Mouse (Mus musculus) intestine, embryonic 15.5 days (tissue): Measurements from ENCODE around the gene Nsmce4a. TPM values are rescaled to one million over a fixed set of nuclear protein-coding genes. Genes with fewer than 3 reads are reported as not detected.

Source experiments
- ATAC-seq: fragments of 200-750 bp; cut with Nextera tagmentation; 2 replicates; pipeline ENCODE4 v1.8.0; 2017; ENCODE audit warnings: moderate TSS enrichment, moderate library complexity
- H3K27ac ChIP-seq: fragments of 300-500 bp; sonication (generic); 2 replicates; pipeline ENCODE4 v1.5.1; 2015; ENCODE audit warnings: mild to moderate bottlenecking, inconsistent platforms
- H3K27me3 ChIP-seq: fragments of 300-500 bp; sonication (generic); replicated peaks from 2 replicates; pipeline ENCODE4 v1.6.1; 2015; ENCODE audit warnings: inconsistent platforms
- H3K36me3 ChIP-seq: fragments of 300-500 bp; sonication (generic); 2 replicates; pipeline ENCODE4 v1.6.1; 2015; ENCODE audit warnings: inconsistent platforms
- H3K4me1 ChIP-seq: fragments of 300-500 bp; sonication (generic); replicated peaks from 2 replicates; pipeline ENCODE4 v1.6.1; 2015; ENCODE audit warnings: inconsistent platforms
- H3K4me2 ChIP-seq: fragments of 300-500 bp; sonication (generic); replicated peaks from 2 replicates; pipeline ENCODE4 v1.6.1; 2015; ENCODE audit warnings: mild to moderate bottlenecking, inconsistent platforms
- H3K4me3 ChIP-seq: fragments of 300-500 bp; sonication (generic); replicated peaks from 2 replicates; pipeline ENCODE4 v1.5.1; 2015; ENCODE audit warnings: inconsistent platforms
- H3K9ac ChIP-seq: fragments of 300-500 bp; sonication (generic); 2 replicates; pipeline ENCODE4 v1.6.1; 2015; ENCODE audit warnings: inconsistent platforms
- H3K9me3 ChIP-seq: fragments of 300-500 bp; sonication (generic); 2 replicates; pipeline ENCODE4 v1.6.1; 2016; ENCODE audit warnings: inconsistent platforms
- WGBS: fragments of 180-500 bp; shearing (Covaris S2); methylation state at CpG from one replicate; pipeline ENCODE4 v1.1.7; 2015; 5-methylcytosine and 5-hydroxymethylcytosine counted together
- polyA plus RNA-seq: library from polyadenylated mRNA; unstranded; fragments of >200 nt; fragmentation: Nextera tagmentation; extraction: Ambion mirVana; gene quantifications from 2 replicates; pipeline ENCODE4 v1.2.1, GENCODE M21; 2015

Gene Nsmce4a
- polyA plus RNA-seq, 1 experiment from 2014 or later, result 146 TPM

GRCm38 (mm10) chr7:130574211-130574991 lies 1.5 kb upstream of the Nsmce4a start:
- Histone ChIP-seq H3K27me3 (no peaks in the 10 kb centered on the region), H3K4me2 (peak overlapping the region; percentile 39), H3K9ac (peak overlapping the region; percentile 12; the same call in 1 of the 2 replicates), H3K4me3 (peak overlapping the region; percentile 15; the same call in 1 of the 2 replicates), H3K9me3 (no peaks in the 10 kb centered on the region), H3K36me3 (no peaks in the 10 kb centered on the region), H3K27ac (peak overlapping the region; percentile 78), H3K4me1 (peaks cover 20% of the 10 kb centered on the region)
- 32% methylated on average over 13 of the region's 13 CpGs for WGBS
- ATAC-seq, result peak; percentile 83

GRCm38 (mm10) chr7:130573746-130574145 lies 828 bp upstream of the Nsmce4a start:
- ATAC-seq, result no peak
- Histone ChIP-seq H3K27ac (no peak overlapping the region), H3K9me3 (no peaks in the 10 kb centered on the region), H3K4me2 (no peak overlapping the region), H3K4me1 (peaks cover 25% of the 10 kb centered on the region), H3K36me3 (no peaks in the 10 kb centered on the region), H3K4me3 (no peak overlapping the region), H3K9ac (no peak overlapping the region), H3K27me3 (no peaks in the 10 kb centered on the region)
- 97% methylated on average over 10 of the region's 10 CpGs for WGBS

- no peaks in the 10 kb centered on the region for H3K36me3 ChIP-seq
- no peaks in the 10 kb centered on the region for H3K9me3 ChIP-seq
- no peak overlapping the region for H3K9ac ChIP-seq
- no peak overlapping the region for H3K4me3 ChIP-seq
- no peaks in the 10 kb centered on the region for H3K27me3 ChIP-seq
- WGBS, result 67% methylated on average over 7 of the region's 7 CpGs
- H3K4me1 ChIP-seq, result peaks cover 21% of the 10 kb centered on the region
- H3K27ac ChIP-seq, result peak overlapping the region; percentile 74
- H3K4me2 ChIP-seq, result no peak overlapping the region
- ATAC-seq, result 0 out of 2 replicates have a peak, but pooled peaks have one; percentile 8
These were observed 2.4 kb downstream of the Nsmce4a start for GRCm38 (mm10) chr7:130570472-130570871.

DNA sequence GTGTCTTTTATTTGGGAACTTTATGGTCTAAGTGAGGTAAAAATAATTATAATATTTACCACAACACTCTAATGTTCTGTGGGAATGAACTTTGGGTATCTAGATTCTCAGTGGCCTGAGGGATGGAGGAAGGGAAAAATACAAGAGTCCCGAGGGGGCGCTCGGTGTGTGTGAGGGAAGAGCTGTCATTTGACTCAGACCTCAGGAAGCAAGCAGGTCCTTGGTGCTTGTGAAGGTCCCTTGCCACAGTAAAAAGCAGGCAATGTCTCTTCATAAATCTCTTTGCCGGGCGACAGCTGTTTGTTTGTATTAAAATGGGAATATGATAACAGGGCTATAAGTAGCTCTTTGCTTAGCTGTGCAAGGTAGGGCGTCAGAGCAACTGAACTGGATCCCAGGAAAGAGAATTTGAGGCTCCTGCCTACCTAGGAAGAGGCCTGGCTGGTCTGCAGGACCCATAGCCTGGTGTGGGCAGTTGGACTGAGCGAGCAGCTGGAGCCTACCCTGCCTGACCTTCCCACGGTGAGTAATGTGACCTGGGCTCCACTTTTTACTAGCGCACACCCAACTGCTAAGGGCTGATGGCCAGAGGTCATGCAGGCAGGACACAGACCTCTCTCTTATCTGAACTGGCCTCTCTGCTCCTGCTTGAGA lies 4.0 kb downstream of the Nsmce4a start:
- 29% methylated on average over 9 of the region's 9 CpGs for WGBS
- no peak overlapping the region for H3K9ac ChIP-seq
- no peaks in the 10 kb centered on the region for H3K36me3 ChIP-seq
- no peaks in the 10 kb centered on the region for H3K9me3 ChIP-seq
- H3K4me2 ChIP-seq, result no peak overlapping the region
- peaks cover 13% of the 10 kb centered on the region; the same call in 1 of the 2 replicates for H3K4me1 ChIP-seq
- no peak overlapping the region for H3K4me3 ChIP-seq
- peak overlapping the region; percentile 48; the same call in 1 of the 2 replicates for H3K27ac ChIP-seq
- no peaks in the 10 kb centered on the region for H3K27me3 ChIP-seq
- peak; percentile 53 for ATAC-seq

- Histone ChIP-seq H3K36me3 (no peaks in the 10 kb centered on the region), H3K9me3 (no peaks in the 10 kb centered on the region), H3K4me3 (no peak overlapping the region), H3K9ac (no peak overlapping the region), H3K4me1 (peaks cover 6% of the 10 kb centered on the region; the same call in 1 of the 2 replicates), H3K27ac (no peak overlapping the region), H3K4me2 (no peak overlapping the region), H3K27me3 (no peaks in the 10 kb centered on the region)
- ATAC-seq, result no peak
- 72% methylated on average over 3 of the region's 3 CpGs for WGBS
These were observed 8.3 kb downstream of the Nsmce4a start for GRCm38 (mm10) chr7:130564596-130564995.

DNA sequence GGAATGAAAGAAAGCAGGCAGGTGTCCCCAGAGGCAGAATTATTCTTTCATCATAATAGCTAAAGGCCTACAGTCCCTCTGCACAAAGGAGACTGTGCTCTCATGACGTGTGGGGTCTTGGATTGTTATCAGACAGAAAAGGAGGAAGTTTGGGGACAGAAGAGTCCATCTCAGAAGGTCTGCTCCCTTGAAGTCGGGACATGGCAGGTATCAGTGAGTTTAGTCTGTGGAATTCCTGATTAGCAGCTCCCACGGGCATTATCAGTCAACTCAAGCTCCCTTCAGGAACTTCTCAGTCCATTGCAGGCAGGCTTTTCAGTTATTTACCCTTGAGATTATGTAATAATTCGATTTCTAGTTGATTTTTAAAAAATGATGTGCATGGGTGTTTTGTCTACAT lies 9.0 kb downstream of the Nsmce4a start:
- no peaks in the 10 kb centered on the region for H3K27me3 ChIP-seq
- H3K4me3 ChIP-seq, result no peak overlapping the region
- ATAC-seq, result no peak
- 0 out of 2 replicates have a peak, but pooled peaks cover under 1% of the 10 kb centered on the region for H3K4me1 ChIP-seq
- H3K27ac ChIP-seq, result no peak overlapping the region
- H3K9ac ChIP-seq, result no peak overlapping the region
- H3K4me2 ChIP-seq, result no peak overlapping the region
- no peaks in the 10 kb centered on the region for H3K36me3 ChIP-seq
- 60% methylated on average over 4 of the region's 4 CpGs for whole genome bisulfite sequencing
- no peaks in the 10 kb centered on the region for H3K9me3 ChIP-seq

DNA sequence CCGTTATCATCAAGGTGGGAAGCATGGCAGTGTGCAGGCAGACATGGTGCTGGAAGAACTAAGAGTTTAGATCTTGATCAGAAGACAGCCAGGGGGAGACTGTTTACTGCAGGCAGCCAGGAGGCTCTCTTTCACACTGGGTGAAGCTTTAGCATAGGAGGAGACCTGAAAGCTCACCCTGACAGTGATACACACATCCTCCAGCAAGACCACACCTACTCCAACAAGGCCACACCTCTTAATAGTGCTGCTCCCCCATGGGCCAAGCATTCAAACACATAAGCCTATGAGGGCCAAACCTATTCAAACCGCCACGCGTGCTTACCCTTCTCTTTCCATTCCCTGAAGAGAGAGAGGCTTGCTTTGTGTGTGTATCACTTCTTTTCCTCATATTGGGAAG lies 9.6 kb downstream of the Nsmce4a start:
- ATAC-seq, result no peak
- 84% methylated on average over 4 of the region's 4 CpGs for WGBS

GRCm38 (mm10) chr7:130560933-130561332 lies 12.0 kb downstream of the Nsmce4a start:
- Histone ChIP-seq H3K27me3 (no peaks in the 10 kb centered on the region), H3K36me3 (no peaks in the 10 kb centered on the region), H3K9me3 (no peaks in the 10 kb centered on the region), H3K4me2 (no peak overlapping the region), H3K4me1 (no peaks in the 10 kb centered on the region), H3K4me3 (no peak overlapping the region), H3K9ac (no peak overlapping the region), H3K27ac (no peak overlapping the region)
- ATAC-seq, result no peak
- 78% methylated on average over 1 of the region's 1 CpGs for WGBS

More for the DNA sequence above, 9.6 kb downstream of the Nsmce4a start:
- no peak overlapping the region for H3K4me3 ChIP-seq
- H3K4me2 ChIP-seq, result no peak overlapping the region
- no peaks in the 10 kb centered on the region for H3K4me1 ChIP-seq
- no peaks in the 10 kb centered on the region for H3K9me3 ChIP-seq
- no peak overlapping the region for H3K9ac ChIP-seq
- H3K36me3 ChIP-seq, result no peaks in the 10 kb centered on the region
- no peaks in the 10 kb centered on the region for H3K27me3 ChIP-seq
- no peak overlapping the region for H3K27ac ChIP-seq

DNA sequence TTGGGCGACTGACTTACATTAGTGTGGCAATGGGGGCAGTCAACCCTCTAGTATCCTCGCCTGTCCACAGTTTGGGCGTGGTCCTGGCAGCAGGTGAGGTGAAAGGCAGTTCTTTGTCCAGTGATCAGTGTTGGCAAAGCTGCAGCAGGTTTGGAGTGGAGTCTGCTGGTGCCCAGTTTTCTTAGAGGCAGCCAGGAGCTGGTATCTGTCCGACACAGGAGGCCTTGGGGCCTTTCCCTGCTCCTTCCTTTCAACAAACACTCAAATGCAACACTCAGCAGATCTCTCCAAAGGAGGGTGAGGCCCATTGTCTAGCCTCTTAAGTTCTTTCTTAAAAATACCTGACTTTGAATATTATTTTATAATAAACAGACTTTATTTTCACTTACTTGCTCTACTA lies 14.3 kb downstream of the Nsmce4a start:
- no peak overlapping the region for H3K27ac ChIP-seq
- no peak overlapping the region for H3K9ac ChIP-seq
- no peaks in the 10 kb centered on the region for H3K27me3 ChIP-seq
- no peaks in the 10 kb centered on the region for H3K9me3 ChIP-seq
- ATAC-seq, result no peak
- no peaks in the 10 kb centered on the region for H3K4me1 ChIP-seq
- no peak overlapping the region for H3K4me3 ChIP-seq
- no peak overlapping the region for H3K4me2 ChIP-seq
- WGBS, result 69% methylated on average over 4 of the region's 4 CpGs
- no peaks in the 10 kb centered on the region for H3K36me3 ChIP-seq

GRCm38 (mm10) chr7:130555597-130555996 lies 17.3 kb downstream of the Nsmce4a start:
- Histone ChIP-seq H3K4me1 (no peaks in the 10 kb centered on the region), H3K27me3 (no peaks in the 10 kb centered on the region), H3K27ac (no peak overlapping the region), H3K4me2 (no peak overlapping the region), H3K36me3 (no peaks in the 10 kb centered on the region), H3K9me3 (no peaks in the 10 kb centered on the region), H3K9ac (no peak overlapping the region), H3K4me3 (no peak overlapping the region)
- 71% methylated on average over 5 of the region's 5 CpGs for WGBS
- ATAC-seq, result no peak

DNA sequence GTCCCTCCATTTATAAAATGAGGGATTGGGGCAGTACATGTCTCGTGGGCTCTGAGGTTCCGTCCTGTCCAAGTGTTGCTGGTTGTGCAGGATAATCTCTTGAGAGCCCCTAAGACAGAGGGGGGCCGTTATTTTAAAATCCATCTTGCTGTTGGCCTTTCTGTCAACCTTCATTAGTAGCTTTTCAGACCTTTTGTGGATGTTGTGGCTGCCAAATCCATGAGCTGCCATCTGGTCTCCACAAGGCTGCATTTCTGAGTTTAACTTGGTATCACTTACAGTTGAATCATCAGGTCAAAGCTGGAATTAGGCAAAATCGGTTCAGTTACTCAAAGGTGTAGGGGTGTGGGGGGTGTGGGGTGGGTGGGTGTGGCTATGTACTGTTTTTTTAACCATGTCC lies 19.6 kb downstream of the Nsmce4a start:
- Histone ChIP-seq H3K4me2 (no peak overlapping the region), H3K9ac (no peak overlapping the region), H3K4me1 (no peaks in the 10 kb centered on the region), H3K9me3 (no peaks in the 10 kb centered on the region), H3K27me3 (no peaks in the 10 kb centered on the region), H3K36me3 (no peaks in the 10 kb centered on the region), H3K27ac (no peak overlapping the region), H3K4me3 (no peak overlapping the region)
- WGBS, result 82% methylated on average over 4 of the region's 4 CpGs
- no peak for ATAC-seq

- 65% methylated on average over 5 of the region's 5 CpGs for WGBS
- Histone ChIP-seq H3K4me2 (no peak overlapping the region), H3K27me3 (no peaks in the 10 kb centered on the region), H3K4me3 (no peak overlapping the region), H3K27ac (no peak overlapping the region), H3K4me1 (no peaks in the 10 kb centered on the region), H3K9me3 (no peaks in the 10 kb centered on the region), H3K36me3 (no peaks in the 10 kb centered on the region), H3K9ac (no peak overlapping the region)
- no peak for ATAC-seq
These were observed 20.1 kb downstream of the Nsmce4a start for GRCm38 (mm10) chr7:130552780-130553179.
